Mouse (Mus musculus): ENCODE data around the gene Aadacl4. TPM values are rescaled to one million over a fixed set of nuclear protein-coding genes. Genes with fewer than 3 reads are reported as not detected.
"Not testable (repeated sequence)": the region's sequence is repeated elsewhere in the genome, so short reads cannot be mapped to it uniquely, and the experiment has no call there.

Aadacl4 gene
- polyA plus RNA-seq (2015; fragmentation: Nextera tagmentation; extraction: Ambion mirVana): not detected in 2 replicates

GRCm38 (mm10) chr4:144613407-144613806 lies at the start of gene Aadacl4:
Gene Aadacl4 (plus strand): TSS chr4:144613707.
- no peak within 1 kb of the TSS for H3K9ac ChIP-seq
- H3K27me3 ChIP-seq: no peaks in the 10 kb centered on the region
- H3K4me3 ChIP-seq: no peak within 1 kb of the TSS
- no peak within 1 kb of the TSS for H3K4me2 ChIP-seq (replicated peaks)
- ATAC-seq (ENCODE audit: low FRiP score, low read depth): no peak
- WGBS: 68% methylated on average over 1 of the region's 1 CpGs
- no peaks in the 10 kb centered on the region for H3K36me3 ChIP-seq
- no peak within 1 kb of the TSS for H3K27ac ChIP-seq
- H3K4me1 ChIP-seq: no peaks in the 10 kb centered on the region
- H3K9me3 ChIP-seq: peaks cover 11% of the 10 kb centered on the region

DNA sequence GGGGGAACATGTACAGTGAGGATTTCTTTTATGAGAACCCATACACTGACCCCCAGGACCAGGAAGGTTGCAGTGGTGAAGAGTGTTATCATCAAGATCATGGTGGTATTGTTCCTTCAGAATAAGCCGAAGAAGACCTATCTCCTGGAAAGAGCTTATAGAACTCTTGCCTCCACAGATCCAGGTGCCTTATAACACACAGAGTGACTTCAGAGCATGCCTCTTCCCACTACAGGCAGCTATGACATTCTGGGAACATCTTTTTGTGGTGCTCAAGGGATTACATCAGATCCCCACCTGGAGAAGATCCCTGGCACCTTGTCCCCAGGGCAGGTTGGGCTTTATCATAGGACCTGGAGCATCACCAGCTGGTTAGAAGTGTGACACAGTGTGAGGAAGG lies 48.5 kb upstream of the Aadacl4 start, which contains the start of gene Gm13124:
TSS of gene Gm13124 (minus strand) at position 101 of the 400 bp plus-strand sequence.
- no peak within 1 kb of the TSS for H3K27ac ChIP-seq
- no peak within 1 kb of the TSS for H3K4me2 ChIP-seq (replicated peaks)
- WGBS: 97% methylated on average over 1 of the region's 1 CpGs
- no peaks in the 10 kb centered on the region for H3K36me3 ChIP-seq
- no peak within 1 kb of the TSS for H3K4me3 ChIP-seq
- no peaks in the 10 kb centered on the region for H3K9me3 ChIP-seq
- no peak for ATAC-seq (ENCODE audit: low FRiP score, low read depth)
- H3K4me1 ChIP-seq: no peaks in the 10 kb centered on the region
- H3K27me3 ChIP-seq: no peaks in the 10 kb centered on the region
- H3K9ac ChIP-seq: no peak within 1 kb of the TSS

GRCm38 (mm10) chr4:144567752-144568151 lies 45.8 kb upstream of the Aadacl4 start:
- Histone ChIP-seq H3K4me2 (replicated peaks) (no peak overlapping the region), H3K9ac (no peak overlapping the region), H3K9me3 (no peaks in the 10 kb centered on the region), H3K27me3 (no peaks in the 10 kb centered on the region), H3K4me1 (no peaks in the 10 kb centered on the region), H3K4me3 (no peak overlapping the region), H3K27ac (no peak overlapping the region), H3K36me3 (no peaks in the 10 kb centered on the region)
- ATAC-seq (ENCODE audit: low FRiP score, low read depth): no peak

- H3K4me1 ChIP-seq; ATAC-seq (ENCODE audit: low FRiP score, low read depth); H3K36me3 ChIP-seq; H3K9ac ChIP-seq; H3K4me3 ChIP-seq; H3K27me3 ChIP-seq; H3K27ac ChIP-seq; H3K4me2 ChIP-seq (replicated peaks): not testable (repeated sequence)
- H3K9me3 ChIP-seq: 0 out of 2 replicates have a peak, but pooled peaks cover 17% of the 10 kb centered on the region
- whole genome bisulfite sequencing: 83% methylated on average over 12 of the region's 16 CpGs
These were observed 27.3 kb upstream of the Aadacl4 start for GRCm38 (mm10) chr4:144586207-144586606.

DNA sequence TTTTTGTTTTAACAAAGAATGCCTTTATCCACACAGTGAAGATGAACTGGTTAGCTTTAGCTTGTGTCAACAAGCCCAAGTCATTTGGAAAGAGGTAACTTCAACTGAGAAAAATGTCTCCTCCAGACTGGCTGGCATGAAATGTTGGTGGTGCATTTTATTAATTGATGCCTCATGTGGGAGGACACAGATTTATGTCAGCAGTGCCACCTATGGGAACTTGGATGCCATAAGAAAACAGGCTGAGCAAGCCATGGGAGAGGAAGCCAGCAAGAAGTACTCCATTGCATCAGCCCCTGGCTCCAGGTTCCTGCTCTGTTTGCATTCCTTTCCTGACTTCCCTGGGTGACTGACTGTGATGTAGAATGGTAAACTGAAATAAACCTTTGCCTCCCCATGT lies 20.7 kb upstream of the Aadacl4 start:
- Histone ChIP-seq H3K27ac (no peak overlapping the region), H3K4me1 (no peaks in the 10 kb centered on the region), H3K36me3 (no peaks in the 10 kb centered on the region), H3K4me3 (no peak overlapping the region), H3K27me3 (no peaks in the 10 kb centered on the region), H3K9ac (no peak overlapping the region), H3K4me2 (replicated peaks) (no peak overlapping the region), H3K9me3 (peaks cover 16% of the 10 kb centered on the region; the same call in 1 of the 2 replicates)
- no peak for ATAC-seq (ENCODE audit: low FRiP score, low read depth)

- Histone ChIP-seq H3K9ac (no peak overlapping the region), H3K4me1 (no peaks in the 10 kb centered on the region), H3K27me3 (no peaks in the 10 kb centered on the region), H3K36me3 (no peaks in the 10 kb centered on the region), H3K4me3 (no peak overlapping the region), H3K4me2 (replicated peaks) (no peak overlapping the region), H3K9me3 (peaks cover 11% of the 10 kb centered on the region), H3K27ac (no peak overlapping the region)
- 58% methylated on average over 1 of the region's 1 CpGs for WGBS
- ATAC-seq (ENCODE audit: low FRiP score, low read depth): no peak
These were observed 1.1 kb downstream of the Aadacl4 start for GRCm38 (mm10) chr4:144614586-144614985.

DNA sequence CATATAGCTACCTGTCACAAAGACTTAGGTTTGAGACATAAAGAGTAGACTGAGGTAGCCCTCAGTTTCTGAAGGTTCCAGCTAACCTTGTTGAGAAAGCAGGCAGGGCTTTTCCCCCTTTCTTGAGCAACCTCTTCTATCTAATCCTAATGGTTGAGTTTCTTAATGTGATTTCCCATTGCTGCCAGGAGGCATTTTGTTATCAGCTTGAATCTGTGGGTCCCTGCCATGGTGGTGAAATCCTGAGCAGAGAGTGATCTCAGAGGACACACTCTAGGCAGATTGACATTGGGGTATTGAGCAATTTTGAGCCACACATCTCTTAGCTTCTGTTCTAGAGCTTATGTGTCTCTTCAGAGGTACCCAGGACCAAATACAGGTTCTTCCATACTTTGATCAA lies 24.8 kb downstream of the Aadacl4 start:
- Histone ChIP-seq H3K4me2 (replicated peaks) (no peak overlapping the region), H3K4me1 (no peaks in the 10 kb centered on the region), H3K27ac (no peak overlapping the region), H3K36me3 (no peaks in the 10 kb centered on the region), H3K27me3 (no peaks in the 10 kb centered on the region), H3K9me3 (0 out of 2 replicates have a peak, but pooled peaks cover 3% of the 10 kb centered on the region), H3K4me3 (no peak overlapping the region), H3K9ac (no peak overlapping the region)
- ATAC-seq (ENCODE audit: low FRiP score, low read depth): no peak

Other genes with a start within 250 kb of the Aadacl4 start
- not detected in 2 replicates for gene Pramef20, start 235.8 kb upstream of the Aadacl4 start, polyA plus RNA-seq (2015; fragmentation: Nextera tagmentation; extraction: Ambion mirVana)
- 0.17 and 0.41 TPM in 2 replicates for gene Pramef12, start 205.2 kb upstream of the Aadacl4 start, polyA plus RNA-seq (2015; fragmentation: Nextera tagmentation; extraction: Ambion mirVana)
- not detected in 2 replicates for gene 1700012P22Rik, start 174.9 kb upstream of the Aadacl4 start, polyA plus RNA-seq (2015; fragmentation: Nextera tagmentation; extraction: Ambion mirVana)
- not detected in 2 replicates for gene Gm9944, start 160.4 kb upstream of the Aadacl4 start, polyA plus RNA-seq (2015; fragmentation: Nextera tagmentation; extraction: Ambion mirVana)
- not detected in 2 replicates for gene Aadacl3, start 150.0 kb upstream of the Aadacl4 start, polyA plus RNA-seq (2015; fragmentation: Nextera tagmentation; extraction: Ambion mirVana)
- not detected in 2 replicates for gene 9430007A20Rik, start 93.9 kb upstream of the Aadacl4 start, polyA plus RNA-seq (2015; fragmentation: Nextera tagmentation; extraction: Ambion mirVana)
- not detected in 2 replicates for gene Gm13124, start 48.6 kb upstream of the Aadacl4 start, polyA plus RNA-seq (2015; fragmentation: Nextera tagmentation; extraction: Ambion mirVana)
- gene Gm436, start 72.7 kb downstream of the Aadacl4 start, polyA plus RNA-seq (2015; fragmentation: Nextera tagmentation; extraction: Ambion mirVana): not detected in 2 replicates
- gene Gm13178, start 107.7 kb downstream of the Aadacl4 start, polyA plus RNA-seq (2015; fragmentation: Nextera tagmentation; extraction: Ambion mirVana): not detected in 2 replicates
- not detected in 2 replicates for gene Gm438, start 172.9 kb downstream of the Aadacl4 start, polyA plus RNA-seq (2015; fragmentation: Nextera tagmentation; extraction: Ambion mirVana)